In the genomic region with DNA sequence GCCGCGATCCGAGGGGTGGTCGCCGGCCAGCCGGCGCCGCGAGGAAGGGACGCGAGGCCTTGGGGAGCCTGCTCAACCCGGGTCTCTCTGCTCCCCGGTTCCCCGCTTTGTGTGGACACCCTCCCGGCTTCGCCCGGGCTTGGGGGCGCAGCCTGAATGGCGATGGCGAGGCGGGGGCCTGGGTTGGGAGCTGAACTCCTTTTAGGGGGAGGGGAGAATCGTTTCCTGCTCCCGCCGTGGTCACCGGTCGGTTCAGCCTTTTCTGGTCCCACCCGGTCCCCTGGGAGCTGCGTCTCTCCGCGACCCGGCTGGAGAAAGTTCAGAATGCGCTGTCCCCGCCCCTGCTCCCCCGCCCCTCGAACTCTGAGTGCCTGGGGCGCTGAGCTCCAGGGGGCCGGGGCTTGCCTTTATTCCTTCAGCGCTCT, we compare ENCODE assay signal across 8 mouse cellular contexts. TPM values are rescaled to one million over a fixed set of nuclear protein-coding genes. Genes with fewer than 3 reads are reported as not detected.
A peak's percentile ranks its signal among the peaks of the same experiment; 100 is the strongest.
DNase-seq lines count a peak whose midpoint lies in the region; ATAC-seq and TF ChIP-seq lines count a peak whose summit lies in the region.

No protein-coding gene starts in this region.

- H3K27me3 ChIP-seq in G1E (ENCODE audit: insufficient read depth, low read length): peaks cover 93% of the 10 kb centered on the region
- H3K27me3 ChIP-seq in forebrain, embryonic 12.5 days: peaks cover 19% of the 10 kb centered on the region; the same call in 1 of the 2 replicates

- H3K36me3 ChIP-seq in G1E (replicated peaks): peaks cover 4% of the 10 kb centered on the region
- no peaks in the 10 kb centered on the region for H3K36me3 ChIP-seq in forebrain, embryonic 12.5 days (replicated peaks)

- no peak for TF ChIP-seq POLR2A in bone marrow, adult 2 months (IDR thresholded peaks at IDR 0.05; ENCODE audit: borderline replicate concordance, control insufficient read depth, low read depth, low read length)

- no peak for ATAC-seq in G1E (ENCODE audit: extremely low read depth, insufficient number of reproducible peaks, low FRiP score, poor library complexity, severe bottlenecking)
- peak; percentile 73 for ATAC-seq in forebrain, embryonic 12.5 days (ENCODE audit: low FRiP score)

- WGBS in bone marrow, adult 2 months: 1% methylated on average over 38 of the region's 38 CpGs
- WGBS in forebrain, embryonic 12.5 days: under 1% methylated on average over 38 of the region's 38 CpGs

- peak overlapping the region; percentile 50 for H3K27ac ChIP-seq in bone marrow, adult 2 months (ENCODE audit: control insufficient read depth, insufficient read depth, low read depth, low read length, poor library complexity)
- H3K27ac ChIP-seq in forebrain, embryonic 12.5 days: peak overlapping the region; percentile 92

- peak overlapping the region; percentile 98 for H3K9ac ChIP-seq in forebrain, embryonic 12.5 days

- peak overlapping the region; percentile 88 for H3K4me2 ChIP-seq in forebrain, embryonic 12.5 days

- intact Hi-C loops in heart, postnatal 14 days (cut with DNase I): loop anchor here (2.0 to 5.0 kb wide), 2 partner anchors 19 to 63 kb away; no protein-coding TSS in a partner anchor

- DNase-seq in G1E (ENCODE audit: low spot score): no peak
- DNase-seq in heart, postnatal 14 days: peak; percentile 91
- peak; percentile 40 to 45 for DNase-seq in layer of hippocampus, postnatal 14 days (ENCODE audit: low spot score in 2 of 2)
- peak; percentile 53 for DNase-seq in lung, postnatal 25 days (ENCODE audit: low spot score)
- DNase-seq in skeletal muscle tissue, adult 2 months (ENCODE audit: low read depth, low spot score): peak; percentile 72
- DNase-seq in natural killer cell, adult 2 months (ENCODE audit: low spot score in 2 of 2): no peak

- H3K4me3 ChIP-seq in G1E (ENCODE audit: low read depth, low read length): peak overlapping the region; percentile 72
- peak overlapping the region; percentile 32 for H3K4me3 ChIP-seq in bone marrow, adult 2 months (replicated peaks; ENCODE audit: control insufficient read depth, low read depth, low read length)
- H3K4me3 ChIP-seq in forebrain, embryonic 12.5 days (replicated peaks): peak overlapping the region; percentile 91

- no peak for TF ChIP-seq CTCF in G1E (IDR thresholded peaks at IDR 0.05; ENCODE audit: low read depth, low read length)
- TF ChIP-seq CTCF in bone marrow, adult 2 months (IDR thresholded peaks at IDR 0.05; ENCODE audit: control insufficient read depth, insufficient read depth, low read length): no peak

- no peaks in the 10 kb centered on the region for H3K9me3 ChIP-seq in G1E (replicated peaks)
- H3K9me3 ChIP-seq in forebrain, embryonic 12.5 days: no peaks in the 10 kb centered on the region

- peaks cover 57% of the 10 kb centered on the region for H3K4me1 ChIP-seq in G1E (ENCODE audit: insufficient read depth, low read depth, low read length)
- peaks cover 4% of the 10 kb centered on the region for H3K4me1 ChIP-seq in bone marrow, adult 2 months (ENCODE audit: control insufficient read depth, insufficient read depth, low read length)
- peaks cover 37% of the 10 kb centered on the region for H3K4me1 ChIP-seq in forebrain, embryonic 12.5 days

RNA-seq across cellular contexts. Expression of a gene that starts 1.8 kb away (rescaled TPM):
- total RNA-seq in G1E (2014; fragmentation: Nextera tagmentation) (29.2 and 36.4 TPM in 2 replicates), G1E (2017) (16.7 and 18.9 TPM in 2 replicates)
- 29.6 and 31.7 TPM in 2 replicates for polyA plus RNA-seq in G1E (2012)
- polyA plus RNA-seq in bone marrow, adult 2 months (2011; ENCODE audit: insufficient read depth, insufficient read length, low replicate concordance, missing spikeins): 14.4 and 15.9 TPM in 2 replicates
- polyA plus RNA-seq in forebrain, embryonic 12.5 days (2016; fragmentation: Nextera tagmentation; extraction: Ambion mirVana): 41.1 and 42.5 TPM in 2 replicates
- total RNA-seq in heart, postnatal 14 days (2021): 10 to 100 TPM; 47.9 to 55.6 TPM
- total RNA-seq in layer of hippocampus, postnatal 14 days (2021): 10 to 100 TPM; 32.0 to 32.1 TPM

RNA-seq across cellular contexts. Expression of a gene that starts 31.5 kb away (rescaled TPM):
- total RNA-seq in G1E (2014; fragmentation: Nextera tagmentation): 78.3 and 90.9 TPM in 2 replicates
- total RNA-seq in G1E (2017): 48.2 and 60.2 TPM in 2 replicates
- polyA plus RNA-seq in G1E (2012): 15.8 and 16.8 TPM in 2 replicates
- 10.8 and 16.7 TPM in 2 replicates for polyA plus RNA-seq in bone marrow, adult 2 months (2011; ENCODE audit: insufficient read depth, insufficient read length, low replicate concordance, missing spikeins)
- polyA plus RNA-seq in forebrain, embryonic 12.5 days (2016; fragmentation: Nextera tagmentation; extraction: Ambion mirVana): 84.8 and 91.5 TPM in 2 replicates
- total RNA-seq in heart, postnatal 14 days (2021): 10 to 100 TPM; 41.5 to 41.9 TPM
- total RNA-seq in layer of hippocampus, postnatal 14 days (2021): 10 to 100 TPM; 24.8 to 27.7 TPM

RNA-seq across cellular contexts. Expression of a gene that starts 52.4 kb away (rescaled TPM):
- 241 and 257 TPM in 2 replicates for total RNA-seq in G1E (2014; fragmentation: Nextera tagmentation)
- 397 and 406 TPM in 2 replicates for total RNA-seq in G1E (2017)
- polyA plus RNA-seq in G1E (2012): 293 and 298 TPM in 2 replicates
- polyA plus RNA-seq in bone marrow, adult 2 months (2011; ENCODE audit: insufficient read depth, insufficient read length, low replicate concordance, missing spikeins): 219 and 249 TPM in 2 replicates
- polyA plus RNA-seq in forebrain, embryonic 12.5 days (2016; fragmentation: Nextera tagmentation; extraction: Ambion mirVana): 564 and 577 TPM in 2 replicates
- 100 to 1,000 TPM; 118 to 131 TPM for total RNA-seq in heart, postnatal 14 days (2021)
- 100 to 1,000 TPM; 202 to 214 TPM for total RNA-seq in layer of hippocampus, postnatal 14 days (2021)

Comparison
In these comparisons a context has a peak if more than half of its experiments do, and no peak if none do; other contexts are left out.
1. DNase-seq: peak in heart, postnatal 14 days (2 of 2), layer of hippocampus, postnatal 14 days (2 of 2), lung, postnatal 25 days (single experiment) and skeletal muscle tissue, adult 2 months (single experiment); none in G1E (single experiment) and natural killer cell, adult 2 months (0 of 2).
2. H3K4me3 ChIP-seq: peak in every context shown above with its lines; median percentile 91 in forebrain, embryonic 12.5 days; 72 in G1E; 32 in bone marrow, adult 2 months.